Mouse (Mus musculus) urinary bladder, postnatal 4 days (tissue): ENCODE data around the gene Tll1.

Experiments
- DNase-seq, 2 experiments: peaks; one replicate each; pipeline ENCODE4 v3.0.0; 2021 to 2022; ENCODE audit warnings: low spot score in 2 of 2

The Tll1 gene

GRCm38 (mm10) chr8:64206024-64206385 is at the start of gene Tll1:
Gene Tll1, minus strand, starts transcription at chr8:64206271.
- DNase-seq: no peak

- no peak for DNase-seq
These were observed 32.6 kb upstream of the Tll1 start for GRCm38 (mm10) chr8:64238645-64239044.

DNA sequence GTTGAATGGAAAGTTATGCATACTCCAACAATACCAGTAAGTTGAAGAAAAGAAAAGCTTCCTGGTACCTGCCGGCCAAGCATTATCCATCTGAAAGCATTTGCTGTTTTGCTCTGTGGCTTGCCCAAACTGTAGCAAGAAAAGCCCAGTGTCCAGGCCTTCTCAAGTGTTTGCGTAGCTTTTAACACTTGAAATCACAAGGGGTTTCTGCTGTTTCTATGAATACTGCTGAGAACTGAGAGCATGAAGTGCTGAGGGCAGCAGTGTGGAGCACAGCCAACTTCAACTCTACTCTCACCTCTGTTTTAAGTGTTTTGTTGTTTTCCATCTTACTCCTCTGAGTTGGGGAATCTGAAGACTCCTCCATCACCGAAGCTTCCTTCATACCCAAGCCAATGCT is 15.5 kb upstream of the Tll1 start:
- no peak for DNase-seq

- DNase-seq: no peak
These were observed 11.6 kb upstream of the Tll1 start for GRCm38 (mm10) chr8:64217644-64218043.

- no peak for DNase-seq
These were observed 10.2 kb upstream of the Tll1 start for GRCm38 (mm10) chr8:64216252-64216651.

- DNase-seq: no peak
These were observed 9.3 kb upstream of the Tll1 start for GRCm38 (mm10) chr8:64215374-64215773.

DNA sequence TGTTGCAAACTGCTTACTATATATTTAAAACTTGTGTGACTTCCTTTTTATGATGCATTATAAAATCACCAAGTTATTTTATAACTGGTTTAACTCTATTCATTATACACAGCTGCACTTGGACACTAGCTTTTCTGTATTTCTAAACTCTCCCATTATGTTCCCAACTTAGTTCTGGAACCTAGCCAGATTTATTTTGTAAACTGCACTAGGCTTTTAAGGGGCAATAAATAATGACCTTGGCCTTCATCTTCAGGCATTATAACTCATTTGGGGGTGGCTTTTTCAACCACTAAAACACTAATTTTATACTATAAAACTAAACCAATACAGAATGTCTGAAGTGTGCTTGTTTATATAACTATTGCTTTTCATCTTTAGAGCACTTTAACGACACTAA is 8.8 kb upstream of the Tll1 start:
- DNase-seq: no peak

DNA sequence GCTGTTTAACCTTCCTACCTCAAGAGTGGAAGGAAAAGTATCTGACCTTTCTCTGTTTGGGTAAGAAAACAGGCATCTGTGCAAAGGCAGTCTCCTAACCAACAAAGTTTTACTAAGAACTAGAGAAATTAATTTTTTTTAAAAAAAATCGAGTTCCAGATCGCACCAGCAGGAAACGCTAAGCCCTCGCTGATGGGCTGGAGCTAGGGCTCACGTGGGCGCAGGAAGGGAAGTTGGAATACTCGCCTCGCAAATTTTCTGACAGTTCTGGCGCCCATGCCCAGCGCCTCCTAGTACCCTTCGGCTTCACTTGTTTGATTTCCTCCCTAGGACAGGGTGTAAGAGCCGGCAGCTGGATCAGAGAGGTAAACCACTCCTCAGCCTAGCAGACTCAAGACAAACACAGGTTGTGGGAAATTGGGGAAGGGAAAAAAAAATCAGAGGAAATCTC is 365 bp upstream of the Tll1 start:
- no peak for DNase-seq

GRCm38 (mm10) chr8:64205321-64206023 is 599 bp downstream of the Tll1 start:
- DNase-seq: peak in 1 of 2 experiments; percentile 65

DNA sequence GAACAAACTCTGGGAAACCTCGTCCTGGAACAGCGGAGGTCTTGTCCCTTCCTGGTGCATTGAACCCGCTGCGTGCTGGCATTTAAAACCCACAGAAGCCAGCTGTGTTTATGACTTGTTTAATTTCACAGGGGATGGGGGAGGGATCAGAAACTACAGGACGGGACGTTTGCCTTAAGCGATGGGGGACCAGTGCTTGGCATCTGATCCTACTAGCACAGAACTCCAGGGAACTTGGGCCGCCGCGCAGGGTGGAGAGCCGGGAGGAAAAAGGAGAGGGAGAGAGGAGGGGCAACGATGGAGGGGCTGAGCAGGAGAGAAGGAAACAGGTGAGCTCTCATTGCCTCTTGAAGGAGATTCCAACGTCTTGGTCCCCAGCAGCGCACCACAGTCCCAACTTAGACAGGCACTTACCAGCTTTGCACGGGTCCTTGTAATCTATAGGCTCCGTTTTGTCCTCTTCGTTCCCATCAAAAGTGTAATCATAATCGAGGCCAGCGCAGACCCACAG is 1.2 kb downstream of the Tll1 start:
- no peak for DNase-seq

GRCm38 (mm10) chr8:64204167-64204566 is 1.9 kb downstream of the Tll1 start:
- peak in 1 of 2 experiments; percentile 59 for DNase-seq

DNA sequence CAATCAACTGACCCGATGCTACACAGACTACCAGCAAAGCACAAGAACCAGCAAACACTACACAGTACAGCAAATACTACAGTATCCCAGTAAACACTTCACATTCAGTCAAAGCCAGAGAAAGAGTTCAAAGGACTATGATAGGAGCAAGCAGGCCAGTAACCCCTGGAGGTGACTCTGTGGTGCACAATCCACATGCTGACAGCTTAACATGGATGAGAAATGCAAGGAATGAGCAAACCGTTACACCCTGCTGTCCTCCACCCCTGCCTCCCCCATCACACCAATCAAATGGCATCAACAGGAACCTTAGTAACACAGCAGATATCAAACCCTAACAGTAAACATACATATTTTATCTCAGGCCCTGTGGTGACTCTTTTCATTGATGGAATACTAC is 7.7 kb downstream of the Tll1 start:
- no peak for DNase-seq

DNA sequence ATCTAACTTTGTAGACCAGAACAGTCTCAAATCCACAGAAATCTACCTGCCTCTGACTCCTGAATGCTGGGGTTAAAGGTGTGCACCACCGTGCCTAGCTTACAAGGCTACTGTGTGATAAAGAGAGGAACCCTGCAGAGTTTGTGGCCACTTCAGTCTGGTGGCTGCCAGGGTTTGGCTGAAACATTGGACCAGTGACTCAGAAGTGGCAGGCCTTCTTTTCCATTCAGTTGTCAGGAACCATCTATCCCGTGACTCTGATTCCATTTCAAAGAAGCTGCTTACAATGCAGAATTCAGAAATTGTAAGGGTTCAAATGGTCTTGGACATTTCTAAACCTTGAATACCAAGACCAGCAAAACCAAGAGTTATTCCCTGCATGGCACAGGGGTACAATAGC is 12.7 kb downstream of the Tll1 start:
- DNase-seq: no peak

- DNase-seq: no peak
These were observed 18.2 kb downstream of the Tll1 start for GRCm38 (mm10) chr8:64187881-64188280.

DNA sequence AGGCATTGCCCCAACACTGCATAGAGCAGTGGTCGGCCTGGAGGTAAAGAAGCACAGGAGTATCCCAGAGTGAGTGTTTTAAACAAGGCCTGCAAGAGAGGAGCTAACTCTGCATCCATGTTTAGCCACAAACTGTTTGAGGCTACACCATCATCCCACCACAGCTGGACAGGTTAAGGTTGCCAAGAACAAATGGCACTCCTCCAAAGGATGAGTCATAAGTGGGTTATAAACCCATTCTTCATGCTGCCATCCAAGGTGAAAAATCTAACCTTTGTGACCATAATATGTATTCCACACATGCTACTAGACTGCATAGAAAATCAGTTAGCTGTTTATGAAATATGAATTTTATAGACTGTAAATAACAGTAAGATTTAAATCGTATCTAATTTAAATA is 29.1 kb downstream of the Tll1 start:
- no peak for DNase-seq

GRCm38 (mm10) chr8:64174916-64175315 is 31.2 kb downstream of the Tll1 start:
- DNase-seq: no peak

GRCm38 (mm10) chr8:64173759-64174158 is 32.3 kb downstream of the Tll1 start:
- DNase-seq: no peak

GRCm38 (mm10) chr8:64152899-64153891 is 52.9 kb downstream of the Tll1 start:
- no peak for DNase-seq

DNA sequence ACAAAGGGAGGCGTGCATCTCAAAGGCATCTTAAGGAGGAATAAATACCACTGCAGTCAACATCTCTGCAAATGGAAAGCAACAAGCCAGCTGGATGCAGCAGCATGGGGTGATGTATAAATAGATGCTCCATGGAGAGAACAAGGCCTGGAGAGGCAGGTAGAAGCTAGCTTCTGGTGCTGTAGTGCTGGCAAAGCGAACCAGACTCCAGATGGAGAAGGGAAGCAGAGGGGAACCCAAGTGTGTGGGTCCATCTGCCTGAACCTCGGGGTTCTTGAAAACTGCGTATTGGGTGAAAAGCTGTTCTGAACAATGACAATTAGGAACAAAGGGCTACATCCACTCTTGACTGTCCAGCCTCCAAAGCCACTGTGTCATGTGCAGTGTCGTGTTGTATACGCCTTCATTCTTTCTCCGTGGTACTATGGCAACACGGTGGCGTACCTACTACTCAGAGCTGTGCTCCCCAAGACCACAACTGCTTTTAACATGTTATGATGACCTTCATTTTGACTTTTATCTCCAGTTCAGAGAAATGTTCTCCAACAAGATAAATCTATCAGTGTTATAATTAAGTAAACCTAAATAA is 53.8 kb downstream of the Tll1 start:
- DNase-seq: no peak

DNA sequence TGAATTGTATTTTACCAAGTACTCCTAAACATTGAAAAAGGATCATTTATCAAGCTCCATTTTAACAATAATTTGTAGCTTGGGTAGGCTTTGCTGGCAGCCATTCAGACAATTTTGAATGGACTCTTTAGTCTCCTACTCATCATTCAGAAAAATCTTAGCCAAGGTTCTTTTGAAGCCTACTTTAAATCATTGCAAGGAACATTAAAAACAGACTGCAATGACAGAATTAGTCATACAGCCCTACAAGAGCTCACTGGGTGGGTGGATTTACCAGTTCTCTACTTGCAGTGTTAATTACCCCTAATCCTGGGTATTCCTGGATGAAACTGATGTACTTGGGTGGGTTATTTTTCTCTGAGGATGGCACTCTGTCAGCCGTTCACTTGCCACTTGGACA is 69.5 kb downstream of the Tll1 start:
- no peak for DNase-seq

DNA sequence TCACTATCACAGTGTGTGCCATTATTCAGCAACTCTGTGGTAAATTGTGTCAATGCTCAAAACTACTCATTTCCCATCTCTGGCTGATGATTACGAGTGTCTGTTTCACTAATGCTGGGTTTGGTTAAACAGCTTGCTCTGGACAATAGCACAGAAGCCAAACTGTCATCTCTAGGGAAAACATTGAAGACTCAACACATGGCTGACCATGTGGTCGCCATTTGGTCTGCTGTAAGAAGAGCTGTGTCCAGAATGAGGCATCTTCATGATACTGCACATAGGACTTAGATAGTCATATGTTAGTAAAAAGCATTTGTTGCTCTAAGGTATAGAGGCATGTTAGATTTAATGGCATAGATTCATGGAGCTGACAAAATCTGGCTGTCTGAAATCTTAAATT is 98.9 kb downstream of the Tll1 start:
- DNase-seq: no peak

DNA sequence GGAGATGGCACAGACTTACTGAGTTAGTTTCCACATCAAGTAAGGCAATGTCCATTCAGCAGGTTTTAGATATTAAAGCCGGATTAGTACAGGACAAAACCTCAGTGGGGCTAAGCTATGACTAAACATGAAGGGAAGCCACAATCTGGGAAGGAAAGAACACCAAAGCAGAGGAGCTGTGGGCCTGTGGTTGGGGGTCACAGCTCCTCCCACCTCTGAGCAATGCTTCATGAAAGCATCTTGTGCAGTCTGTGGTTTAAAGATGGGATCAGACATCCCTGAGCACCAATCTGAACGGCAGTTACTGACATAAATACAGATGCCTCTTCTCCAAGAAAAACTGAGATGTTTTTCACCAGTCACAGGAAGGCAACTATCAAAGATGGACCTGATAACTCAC is 132.7 kb downstream of the Tll1 start:
- no peak for DNase-seq
